Mouse (Mus musculus) limb, embryonic 14.5 days (tissue): ENCODE results near the gene Aqp5. TPM values are rescaled to one million over a fixed set of nuclear protein-coding genes. Genes with fewer than 3 reads are reported as not detected.

Experiments
- ATAC-seq: fragments of 200-750 bp; cut with Nextera tagmentation; 2 replicates; pipeline ENCODE4 v1.8.0; 2017; ENCODE audit warnings: low read depth, moderate number of reproducible peaks, moderate TSS enrichment; ENCODE audit not compliant: low FRiP score
- DNase-seq: peaks from one replicate; pipeline ENCODE4 v3.0.0-alpha.2; 2015; ENCODE audit warnings: low spot score
- H3K27ac ChIP-seq: fragments of 300-500 bp; sonication (generic); replicated peaks from 2 replicates; pipeline ENCODE4 v1.5.1; 2014; ENCODE audit warnings: low read depth, mild to moderate bottlenecking, low read length, moderate library complexity, mixed read lengths
- H3K27me3 ChIP-seq: fragments of 300-500 bp; sonication (generic); 2 replicates; pipeline ENCODE4 v1.6.1; 2014; ENCODE audit warnings: low read length, mixed read lengths; ENCODE audit not compliant: control insufficient read depth, insufficient read depth
- H3K36me3 ChIP-seq: fragments of 300-500 bp; sonication (generic); 2 replicates; pipeline ENCODE4 v1.6.1; 2014; ENCODE audit warnings: mild to moderate bottlenecking, low read length, moderate library complexity, mixed read lengths; ENCODE audit not compliant: control insufficient read depth, insufficient read depth
- H3K4me1 ChIP-seq: fragments of 300-500 bp; sonication (generic); 2 replicates; pipeline ENCODE4 v1.6.1; 2014; ENCODE audit warnings: antibody characterized with exemption, low read length, mixed read lengths; ENCODE audit not compliant: control insufficient read depth, insufficient read depth
- H3K4me2 ChIP-seq: fragments of 300-500 bp; sonication (generic); replicated peaks from 2 replicates; pipeline ENCODE4 v1.6.1; 2014; ENCODE audit warnings: low read depth, mild to moderate bottlenecking, low read length, moderate library complexity; ENCODE audit not compliant: severe bottlenecking
- H3K4me3 ChIP-seq: fragments of 300-500 bp; sonication (generic); replicated peaks from 2 replicates; pipeline ENCODE4 v1.5.1; 2014; ENCODE audit warnings: low read length
- H3K9ac ChIP-seq: fragments of 300-500 bp; sonication (generic); 2 replicates; pipeline ENCODE4 v1.6.1; 2014; ENCODE audit warnings: mild to moderate bottlenecking, low read depth, low read length, moderate library complexity; ENCODE audit not compliant: severe bottlenecking
- H3K9me3 ChIP-seq: fragments of 300-500 bp; sonication (generic); 2 replicates; pipeline ENCODE4 v1.6.1; 2016; ENCODE audit warnings: low read length; ENCODE audit not compliant: control insufficient read depth
- POLR2A ChIP-seq: fragments of 200-500 bp; IDR thresholded peaks from 2 replicates; pipeline ENCODE4 v1.8.0; 2012; ENCODE audit warnings: inconsistent platforms, mild to moderate bottlenecking, moderate library complexity, borderline replicate concordance; ENCODE audit not compliant: insufficient read depth, insufficient read length; ENCODE audit errors: extremely low read depth
- WGBS: fragments of 180-500 bp; shearing (Covaris S2); extraction: QIAGEN DNeasy Blood & Tissue Kit; methylation state at CpG from one replicate; pipeline ENCODE4 v1.1.7; 2014; 5-methylcytosine and 5-hydroxymethylcytosine counted together
- polyA plus RNA-seq, 2 experiments: library from polyadenylated mRNA; depleted of rRNA in 1 of 2; stranded (reverse) in 1 of 2; unstranded in 1 of 2; fragments of >200 nt; fragmentation: Nextera tagmentation in 1 of 2; extraction: Ambion mirVana in 1 of 2; gene quantifications; 2 replicates each; pipeline versions ENCODE4 v1.2.1 to v1.2.3; 2012 to 2014

Aqp5 gene
- polyA plus RNA-seq, 2 experiments = 0.26 to 0.47 TPM

GRCm38 (mm10) chr15:99553767-99554166 is 36.8 kb upstream of the Aqp5 start:
- peaks cover 8% of the 10 kb centered on the region; the same call in 1 of the 2 replicates for H3K4me1 ChIP-seq
- H3K9me3 ChIP-seq = no peaks in the 10 kb centered on the region
- no peak overlapping the region for H3K9ac ChIP-seq
- H3K27ac ChIP-seq = 0 out of 2 replicates have a peak overlapping the region, but pooled peaks have one; percentile 52
- TF ChIP-seq POLR2A = no peak
- no peaks in the 10 kb centered on the region for H3K36me3 ChIP-seq
- ATAC-seq = peak; percentile 77
- DNase-seq = peak; percentile 59
- H3K27me3 ChIP-seq = no peaks in the 10 kb centered on the region
- no peak overlapping the region for H3K4me3 ChIP-seq
- no peak overlapping the region for H3K4me2 ChIP-seq
- whole genome bisulfite sequencing = 17% methylated on average over 6 of the region's 6 CpGs

- Histone ChIP-seq H3K4me3 (no peak overlapping the region), H3K36me3 (no peaks in the 10 kb centered on the region), H3K9me3 (no peaks in the 10 kb centered on the region), H3K27ac (no peak overlapping the region), H3K27me3 (no peaks in the 10 kb centered on the region), H3K4me2 (no peak overlapping the region), H3K4me1 (peaks cover 5% of the 10 kb centered on the region; the same call in 1 of the 2 replicates), H3K9ac (no peak overlapping the region)
- ATAC-seq = no peak
- no peak for DNase-seq
- TF ChIP-seq POLR2A = no peak
- WGBS = 92% methylated on average over 1 of the region's 1 CpGs
Observed at GRCm38 (mm10) chr15:99558947-99559346, 31.6 kb upstream of the Aqp5 start.

DNA sequence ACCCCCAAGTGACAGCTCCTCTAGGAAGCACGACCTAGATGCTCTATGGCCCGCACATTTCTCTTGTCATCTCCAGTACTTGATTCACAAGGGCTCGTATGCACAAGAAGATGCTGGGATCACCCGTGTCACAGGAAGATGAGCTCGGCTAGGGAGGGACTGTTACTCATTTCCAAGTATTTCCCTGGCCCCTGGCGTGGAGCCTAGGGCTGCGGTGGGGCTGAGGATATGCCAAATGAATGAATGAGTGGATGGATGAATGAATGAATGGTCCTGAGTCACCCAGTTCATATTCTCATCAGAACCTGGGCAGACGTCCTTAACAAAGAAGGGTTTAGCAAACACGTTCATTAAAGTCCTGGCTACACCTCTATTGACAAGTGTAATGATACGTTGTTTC is 30.3 kb upstream of the Aqp5 start:
- H3K4me2 ChIP-seq = no peak overlapping the region
- TF ChIP-seq POLR2A = no peak
- WGBS = 83% methylated on average over 10 of the region's 10 CpGs
- H3K36me3 ChIP-seq = no peaks in the 10 kb centered on the region
- no peaks in the 10 kb centered on the region for H3K9me3 ChIP-seq
- H3K27me3 ChIP-seq = no peaks in the 10 kb centered on the region
- ATAC-seq (no peak), DNase-seq (no peak)
- H3K27ac ChIP-seq = no peak overlapping the region
- H3K9ac ChIP-seq = no peak overlapping the region
- no peak overlapping the region for H3K4me3 ChIP-seq
- no peaks in the 10 kb centered on the region for H3K4me1 ChIP-seq

DNA sequence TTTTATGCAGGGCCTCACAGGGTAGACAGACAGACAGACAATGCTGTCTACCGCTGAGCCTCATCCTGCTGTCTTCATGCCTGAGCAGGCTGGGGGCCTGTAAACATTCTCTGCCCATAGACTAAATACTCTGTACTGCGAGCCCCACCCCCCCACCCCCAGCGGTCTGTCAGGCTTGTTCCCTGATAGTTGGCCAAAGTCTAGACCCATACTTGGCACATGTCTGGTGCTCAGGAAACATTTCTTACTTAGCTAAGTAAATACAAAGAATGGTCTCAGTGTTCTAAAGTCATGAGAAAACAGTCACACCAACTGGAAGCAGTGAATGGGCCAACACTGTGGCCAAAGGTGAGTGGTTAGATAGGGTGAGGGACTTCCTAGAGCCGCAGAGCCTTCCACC is 23.2 kb upstream of the Aqp5 start:
- Histone ChIP-seq H3K27me3 (no peaks in the 10 kb centered on the region), H3K4me1 (no peaks in the 10 kb centered on the region), H3K27ac (no peak overlapping the region), H3K4me3 (no peak overlapping the region), H3K9me3 (no peaks in the 10 kb centered on the region), H3K4me2 (no peak overlapping the region), H3K9ac (no peak overlapping the region), H3K36me3 (no peaks in the 10 kb centered on the region)
- DNase-seq (no peak), ATAC-seq (no peak)
- WGBS = 72% methylated on average over 4 of the region's 4 CpGs
- no peak for TF ChIP-seq POLR2A

DNA sequence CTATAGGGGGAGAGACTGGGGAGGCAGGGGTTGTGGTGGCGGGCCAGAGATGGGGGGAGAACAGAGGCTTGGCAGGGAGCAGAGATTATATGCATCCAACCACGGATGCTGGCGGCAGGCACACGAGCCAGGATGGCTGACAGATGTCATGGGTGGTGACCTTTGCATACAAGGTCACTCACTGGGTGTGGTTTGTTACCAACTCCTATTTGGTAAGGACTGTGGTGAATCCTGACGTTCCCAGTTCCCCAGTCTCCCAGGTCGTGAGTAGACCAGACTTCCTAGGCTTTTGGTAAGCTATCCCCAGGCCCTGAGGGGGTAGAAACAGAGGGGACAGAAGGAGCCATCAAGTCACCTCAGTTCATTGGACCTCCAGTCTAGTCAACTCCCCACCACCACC is 21.9 kb upstream of the Aqp5 start:
- H3K4me2 ChIP-seq = no peak overlapping the region
- WGBS = 73% methylated on average over 6 of the region's 6 CpGs
- no peak overlapping the region for H3K27ac ChIP-seq
- ATAC-seq = no peak
- DNase-seq = no peak
- H3K36me3 ChIP-seq = no peaks in the 10 kb centered on the region
- H3K27me3 ChIP-seq = no peaks in the 10 kb centered on the region
- H3K9me3 ChIP-seq = no peaks in the 10 kb centered on the region
- no peak overlapping the region for H3K9ac ChIP-seq
- H3K4me3 ChIP-seq = no peak overlapping the region
- TF ChIP-seq POLR2A = no peak
- H3K4me1 ChIP-seq = no peaks in the 10 kb centered on the region

GRCm38 (mm10) chr15:99569123-99569522 is 21.5 kb upstream of the Aqp5 start:
- no peak overlapping the region for H3K9ac ChIP-seq
- H3K4me2 ChIP-seq = no peak overlapping the region
- 85% methylated on average over 10 of the region's 10 CpGs for whole genome bisulfite sequencing
- no peaks in the 10 kb centered on the region for H3K4me1 ChIP-seq
- no peaks in the 10 kb centered on the region for H3K27me3 ChIP-seq
- H3K36me3 ChIP-seq = no peaks in the 10 kb centered on the region
- H3K9me3 ChIP-seq = no peaks in the 10 kb centered on the region
- no peak for ATAC-seq
- no peak for DNase-seq
- no peak overlapping the region for H3K27ac ChIP-seq
- no peak overlapping the region for H3K4me3 ChIP-seq
- TF ChIP-seq POLR2A = no peak
